Mouse (Mus musculus) thymus, adult 2 months (tissue): ENCODE results near the gene Olfr466.

Source experiments
- CTCF ChIP-seq: fragments of 200-500 bp; IDR thresholded peaks from 2 replicates; pipeline ENCODE4 v1.5.1; 2012; ENCODE audit warnings: mild to moderate bottlenecking, control low read depth, low read length, moderate library complexity, borderline replicate concordance; ENCODE audit not compliant: control insufficient read depth, poor library complexity, insufficient read depth; ENCODE audit errors: extremely low read depth
- POLR2A ChIP-seq: fragments of 200-500 bp; IDR thresholded peaks from 2 replicates; pipeline ENCODE4 v1.6.1; 2012; ENCODE audit warnings: mild to moderate bottlenecking, low read length, control low read depth, moderate library complexity; ENCODE audit not compliant: control insufficient read depth, poor library complexity, insufficient read depth; ENCODE audit errors: extremely low read depth

- TF ChIP-seq CTCF: no peak
- no peak for TF ChIP-seq POLR2A
These were observed 36.8 kb upstream of the Olfr466 start for GRCm38 (mm10) chr13:65113239-65113638.
